Mouse (Mus musculus) testis, adult 2 months (tissue): Measurements from ENCODE around the gene Ccdc58. TPM values are rescaled to one million over a fixed set of nuclear protein-coding genes. Genes with fewer than 3 reads are reported as not detected.

Source experiments
- H3K27ac ChIP-seq: fragments of 200-500 bp; 2 replicates; pipeline ENCODE4 v1.5.1; 2012; ENCODE audit warnings: low read depth, low read length; ENCODE audit not compliant: control insufficient read depth, insufficient read depth
- H3K27me3 ChIP-seq: fragments of 200-500 bp; 2 replicates; pipeline ENCODE4 v1.6.1; 2012; ENCODE audit warnings: mild to moderate bottlenecking, low read length, moderate library complexity; ENCODE audit not compliant: control insufficient read depth, insufficient read depth
- H3K36me3 ChIP-seq: fragments of 200-500 bp; 2 replicates; pipeline ENCODE4 v1.6.1; 2012; ENCODE audit warnings: mild to moderate bottlenecking, low read length; ENCODE audit not compliant: control insufficient read depth, insufficient read depth
- H3K4me1 ChIP-seq: fragments of 200-500 bp; 2 replicates; pipeline ENCODE4 v1.6.1; 2012; ENCODE audit warnings: low read length; ENCODE audit not compliant: control insufficient read depth, insufficient read depth
- H3K4me3 ChIP-seq: fragments of 200-500 bp; 2 replicates; pipeline ENCODE4 v1.5.1; 2012; ENCODE audit warnings: low read depth, mild to moderate bottlenecking, low read length, moderate library complexity, mixed read lengths; ENCODE audit not compliant: control insufficient read depth
- CTCF ChIP-seq: fragments of 200-500 bp; IDR thresholded peaks from 2 replicates; pipeline ENCODE4 v1.5.1; 2012; ENCODE audit warnings: low read depth, mild to moderate bottlenecking, inconsistent platforms, low read length, moderate library complexity; ENCODE audit not compliant: control insufficient read depth, insufficient read depth, insufficient replicate concordance
- POLR2A ChIP-seq: fragments of 200-500 bp; IDR thresholded peaks from 2 replicates; pipeline ENCODE4 v1.6.1; 2012; ENCODE audit warnings: low read depth, mild to moderate bottlenecking, inconsistent platforms, low read length, moderate library complexity; ENCODE audit not compliant: control insufficient read depth
- polyA plus RNA-seq: library from polyadenylated mRNA; depleted of rRNA; stranded (reverse); fragments of >200 nt; gene quantifications from 2 replicates; pipeline ENCODE4 v1.2.3, GENCODE M21; 2012

Gene Ccdc58
- polyA plus RNA-seq, 1 experiment = 13.0 TPM

DNA sequence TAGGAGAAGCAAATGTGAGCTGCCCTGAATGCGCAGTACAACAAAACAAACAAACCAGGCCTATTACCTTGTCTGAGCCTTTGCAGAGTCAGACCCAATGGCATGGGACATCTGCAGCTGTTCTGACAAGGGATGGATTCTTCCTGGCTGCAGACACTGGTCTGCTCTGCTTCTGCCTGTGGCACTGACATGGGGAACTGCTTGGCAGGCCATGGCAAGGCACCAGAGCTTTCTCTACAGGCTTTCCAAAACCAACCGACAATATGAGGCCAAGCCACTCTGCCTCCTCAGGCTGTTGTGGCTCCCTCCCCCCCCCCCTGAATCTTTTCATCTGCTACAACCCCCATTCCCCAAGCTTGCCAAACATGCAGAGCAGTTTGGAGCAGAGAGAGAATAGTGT lies 8.2 kb upstream of the Ccdc58 start:
- no peak for TF ChIP-seq CTCF
- no peak for TF ChIP-seq POLR2A
- no peaks in the 10 kb centered on the region for H3K36me3 ChIP-seq
- H3K4me3 ChIP-seq = no peak overlapping the region
- H3K27me3 ChIP-seq = no peaks in the 10 kb centered on the region
- H3K4me1 ChIP-seq = peaks cover 2% of the 10 kb centered on the region; the same call in 1 of the 2 replicates
- no peak overlapping the region for H3K27ac ChIP-seq

- Histone ChIP-seq H3K27me3 (no peaks in the 10 kb centered on the region), H3K27ac (no peak overlapping the region), H3K4me1 (peaks cover 2% of the 10 kb centered on the region; the same call in 1 of the 2 replicates), H3K4me3 (no peak overlapping the region), H3K36me3 (no peaks in the 10 kb centered on the region)
- TF ChIP-seq CTCF (no peak), POLR2A (no peak)
Observed at GRCm38 (mm10) chr16:36064904-36065303, 6.6 kb upstream of the Ccdc58 start.

- no peak overlapping the region for H3K4me3 ChIP-seq
- H3K4me1 ChIP-seq = peaks cover 2% of the 10 kb centered on the region; the same call in 1 of the 2 replicates
Observed at GRCm38 (mm10) chr16:36067694-36068093, 3.8 kb upstream of the Ccdc58 start.

DNA sequence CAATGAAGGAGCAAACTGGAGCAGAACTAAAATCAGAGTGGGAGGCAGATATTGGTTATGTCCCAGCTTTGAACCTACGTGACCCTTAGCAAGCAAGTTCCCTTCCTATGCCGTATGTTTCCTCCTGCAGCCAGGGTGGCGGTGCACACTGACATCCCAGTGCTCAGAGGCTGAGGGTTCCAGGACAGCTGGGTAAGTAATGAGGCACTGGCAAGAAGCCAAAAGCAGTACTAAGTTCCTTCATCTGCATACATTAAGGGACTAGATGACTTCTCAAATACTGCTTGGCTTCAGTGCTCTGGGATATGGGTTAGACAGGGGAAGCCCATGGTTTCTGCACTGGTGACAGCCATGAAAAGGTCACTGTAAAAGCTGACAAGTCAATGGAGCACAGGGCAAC lies 3.1 kb upstream of the Ccdc58 start:
- H3K4me3 ChIP-seq = no peak overlapping the region
- H3K27ac ChIP-seq = no peak overlapping the region
- TF ChIP-seq CTCF = no peak
- no peaks in the 10 kb centered on the region for H3K36me3 ChIP-seq
- H3K27me3 ChIP-seq = no peaks in the 10 kb centered on the region
- H3K4me1 ChIP-seq = no peaks in the 10 kb centered on the region; the same call in 1 of the 2 replicates

More at GRCm38 (mm10) chr16:36067694-36068093, 3.8 kb upstream of the Ccdc58 start:
- no peaks in the 10 kb centered on the region for H3K36me3 ChIP-seq
- no peak overlapping the region for H3K27ac ChIP-seq
- no peaks in the 10 kb centered on the region for H3K27me3 ChIP-seq
- no peak for TF ChIP-seq CTCF
- no peak for TF ChIP-seq POLR2A

GRCm38 (mm10) chr16:36069819-36070575 lies 1.5 kb upstream of the Ccdc58 start:
- TF ChIP-seq CTCF (no peak), POLR2A (no peak)
- Histone ChIP-seq H3K27ac (no peak overlapping the region), H3K27me3 (no peaks in the 10 kb centered on the region), H3K4me1 (no peaks in the 10 kb centered on the region), H3K36me3 (no peaks in the 10 kb centered on the region), H3K4me3 (no peak overlapping the region; the same call in 1 of the 2 replicates)

DNA sequence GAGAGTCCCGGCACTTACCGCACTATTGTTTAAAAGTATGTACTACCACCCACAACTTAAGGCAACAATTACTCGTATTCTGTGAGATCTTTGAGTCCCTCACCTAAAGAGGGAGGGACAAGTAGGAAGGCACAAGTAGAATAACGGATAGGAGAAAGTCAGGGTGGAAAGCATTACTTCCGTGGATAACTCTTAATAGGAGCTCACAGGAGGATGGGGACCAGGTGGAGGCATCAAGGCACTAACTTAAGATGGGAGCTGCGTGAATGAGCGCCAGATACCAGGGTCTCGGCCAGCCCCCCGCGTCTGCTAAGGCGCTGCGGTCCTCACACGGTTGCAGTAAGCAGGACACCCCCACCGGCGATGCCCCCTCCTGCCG lies 425 bp upstream of the Ccdc58 start:
- H3K27ac ChIP-seq = peak overlapping the region; percentile 84
- no peaks in the 10 kb centered on the region for H3K27me3 ChIP-seq
- H3K36me3 ChIP-seq = no peaks in the 10 kb centered on the region
- peak overlapping the region; percentile 98 for H3K4me3 ChIP-seq
- TF ChIP-seq POLR2A = no peak
- TF ChIP-seq CTCF = no peak
- H3K4me1 ChIP-seq = no peaks in the 10 kb centered on the region

DNA sequence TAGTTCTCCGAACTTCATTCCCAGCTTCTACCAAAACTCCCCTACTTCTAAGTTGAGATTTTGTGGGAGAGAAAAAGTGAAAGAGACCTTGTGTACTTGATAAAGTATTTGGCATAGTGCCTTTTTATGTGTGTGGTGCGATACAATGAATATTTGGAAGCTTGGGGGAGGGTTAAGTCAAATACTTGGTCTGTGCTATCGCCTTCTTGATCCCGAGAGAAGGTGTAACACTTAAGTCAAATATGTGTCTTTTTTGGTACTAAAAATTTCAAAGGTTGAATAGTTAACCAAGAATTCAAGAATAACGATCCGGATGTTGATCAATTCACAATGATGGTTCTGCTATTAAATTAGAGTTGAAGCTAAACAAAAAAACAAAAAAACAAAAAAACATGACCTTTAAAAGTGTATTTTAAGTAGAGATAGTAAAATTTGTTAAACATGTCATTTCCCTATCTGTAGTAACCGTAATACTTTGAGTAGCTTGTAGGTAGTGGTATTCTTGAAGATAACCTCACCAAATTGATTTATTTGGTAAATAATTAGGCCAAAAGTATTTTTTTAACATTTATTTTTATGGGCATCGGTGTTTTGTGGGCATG lies 1.0 kb downstream of the Ccdc58 start:
- no peaks in the 10 kb centered on the region for H3K27me3 ChIP-seq
- H3K27ac ChIP-seq = peak overlapping the region; percentile 100
- H3K4me1 ChIP-seq = no peaks in the 10 kb centered on the region
- TF ChIP-seq CTCF = no peak
- TF ChIP-seq POLR2A = no peak
- no peaks in the 10 kb centered on the region for H3K36me3 ChIP-seq
- H3K4me3 ChIP-seq = peak overlapping the region; percentile 98
